9 mouse cellular contexts compared by ENCODE assay signal in genomic region chr2:132094441-132095230, GRCm38 (mm10). TPM values are rescaled to one million over a fixed set of nuclear protein-coding genes. Genes with fewer than 3 reads are reported as not detected.
DNase-seq lines count a peak whose midpoint lies in the region; ATAC-seq and TF ChIP-seq lines count a peak whose summit lies in the region.
"Had no signal": no experiment of that assay in that cellular context is flagged by ENCODE, and none has a peak within 500 bp of the region (broad histone marks: within the 10 kb centered on the region; RNA-seq: fewer than 3 reads in every experiment).

No protein-coding gene starts in this region.

- no peak; the same call in 1 of the 2 replicates for TF ChIP-seq EP300 in liver, postnatal 0 days (IDR thresholded peaks at IDR 0.05; ENCODE audit: low read depth)

- H3K4me1 ChIP-seq in liver, postnatal 0 days (ENCODE audit: insufficient read depth), result peaks cover 32% of the 10 kb centered on the region
- H3K4me1 ChIP-seq in spleen, adult 2 months (ENCODE audit: control insufficient read depth, insufficient read depth, insufficient read length), result peaks cover 2% of the 10 kb centered on the region; the same call in 1 of the 2 replicates

- no peaks in the 10 kb centered on the region for H3K9me3 ChIP-seq in liver, postnatal 0 days (ENCODE audit: low read length)
- H3K9me3 ChIP-seq: embryonic facial prominence, embryonic 10.5 days had no signal

- peak; percentile 49; the same call in 1 of the 2 replicates for ATAC-seq in erythroid progenitor cell, adult 5-6 weeks (replicated peaks; ENCODE audit: low FRiP score, poor library complexity, severe bottlenecking)
- peak; percentile 37 for ATAC-seq in liver, postnatal 0 days

- 40% methylated on average over 11 of the region's 11 CpGs for WGBS in liver, postnatal 0 days (ENCODE audit: insufficient replicate concordance)
- 27% methylated on average over 11 of the region's 11 CpGs for WGBS in spleen, adult 2 months

- peak overlapping the region; percentile 25 for H3K4me3 ChIP-seq in liver, postnatal 0 days (ENCODE audit: low read depth, low read length)
- peak overlapping the region; percentile 42; the same call in 1 of the 2 replicates for H3K4me3 ChIP-seq in spleen, adult 2 months (ENCODE audit: extremely low read depth, insufficient read depth, insufficient read length)
- H3K4me3 ChIP-seq: embryonic facial prominence, embryonic 10.5 days had no signal

- H3K27ac ChIP-seq in liver, postnatal 0 days (ENCODE audit: low read depth), result peak overlapping the region; percentile 95
- peak overlapping the region; percentile 79 for H3K27ac ChIP-seq in spleen, adult 2 months (ENCODE audit: insufficient read depth, low read length)
- H3K27ac ChIP-seq: embryonic facial prominence, embryonic 10.5 days had no signal

- no peak overlapping the region for H3K9ac ChIP-seq in liver, postnatal 0 days (replicated peaks)

- no peaks in the 10 kb centered on the region for H3K27me3 ChIP-seq in liver, postnatal 0 days (ENCODE audit: insufficient read depth, low read length)
- no peaks in the 10 kb centered on the region for H3K27me3 ChIP-seq in spleen, adult 2 months (ENCODE audit: control insufficient read depth, insufficient read depth, low read length)

- peaks cover 3% of the 10 kb centered on the region; the same call in 1 of the 2 replicates for H3K36me3 ChIP-seq in liver, postnatal 0 days (replicated peaks; ENCODE audit: insufficient read depth, low read length)
- no peaks in the 10 kb centered on the region for H3K36me3 ChIP-seq in spleen, adult 2 months (ENCODE audit: control insufficient read depth, insufficient read depth, low read length)

- TF ChIP-seq CTCF in liver, postnatal 0 days (IDR thresholded peaks at IDR 0.05; ENCODE audit: low read depth), result peak; percentile 33
- TF ChIP-seq CTCF in spleen, adult 2 months (IDR thresholded peaks at IDR 0.05; ENCODE audit: extremely low read depth, insufficient read depth, insufficient read length, insufficient replicate concordance), result no peak

- H3K4me2 ChIP-seq in liver, postnatal 0 days (ENCODE audit: low read depth, low read length), result peak overlapping the region; percentile 51

- no peak for TF ChIP-seq POLR2A in spleen, adult 2 months (IDR thresholded peaks at IDR 0.05; ENCODE audit: low read depth, low read length)

- DNase-seq in left cerebral cortex, adult 11 months (ENCODE audit: low spot score), result peak; percentile 33
- DNase-seq in left cerebral cortex, adult 18-20 months (ENCODE audit: low spot score in 2 of 2), result no peak
- DNase-seq in liver, postnatal 0 days, result peak; percentile 49
- DNase-seq in spleen, adult 2 months (ENCODE audit: low read depth in 1 of 2, low spot score in 2 of 2), result peak; percentile 56 to 72
- no peak for DNase-seq in adrenal gland, adult 8-10 months
- DNase-seq in testis, postnatal 14 days (ENCODE audit: low spot score), result no peak
- no peak for DNase-seq in ovary, postnatal 10 days (ENCODE audit: low spot score)

RNA-seq across cellular contexts. Expression of gene Slc23a2, which starts 50.3 kb away (rescaled TPM):
- total RNA-seq in left cerebral cortex, adult 18-20 months (2021), result 100 to 1,000 TPM; 137 to 143 TPM
- total RNA-seq in erythroid progenitor cell, adult 5-6 weeks (2015; ENCODE audit: low replicate concordance), result 2.9 and 8.3 TPM in 2 replicates
- total RNA-seq in erythroid progenitor cell, adult 5-6 weeks (2017; ENCODE audit: low replicate concordance), result 0.53 and 14.8 TPM in 2 replicates
- polyA plus RNA-seq in liver, postnatal 0 days (2015; fragmentation: Nextera tagmentation; extraction: Ambion mirVana), result 9.1 and 10.3 TPM in 2 replicates
- polyA plus RNA-seq in spleen, adult 2 months (2012; rRNA removed), result 18.7 and 20.6 TPM in 2 replicates
- 100 to 1,000 TPM; 102 to 154 (median 134) TPM for total RNA-seq in adrenal gland, adult 8-10 months (2022)

Comparison
In these comparisons a context has a peak if more than half of its experiments do, and no peak if none do; other contexts are left out.
1. DNase-seq: peak in left cerebral cortex, adult 11 months (single experiment), liver, postnatal 0 days (single experiment) and spleen, adult 2 months (2 of 2); none in left cerebral cortex, adult 18-20 months (0 of 2), adrenal gland, adult 8-10 months (single experiment), testis, postnatal 14 days (single experiment) and ovary, postnatal 10 days (single experiment).
2. RNA of gene Slc23a2, which starts 50.3 kb away (total RNA-seq): 137 to 143 TPM in left cerebral cortex, adult 18-20 months and 102 to 154 TPM in adrenal gland, adult 8-10 months; 0.53 to 14.8 TPM in erythroid progenitor cell, adult 5-6 weeks; every median in the first group is over 4 times any median in the second.